In the genomic region with DNA sequence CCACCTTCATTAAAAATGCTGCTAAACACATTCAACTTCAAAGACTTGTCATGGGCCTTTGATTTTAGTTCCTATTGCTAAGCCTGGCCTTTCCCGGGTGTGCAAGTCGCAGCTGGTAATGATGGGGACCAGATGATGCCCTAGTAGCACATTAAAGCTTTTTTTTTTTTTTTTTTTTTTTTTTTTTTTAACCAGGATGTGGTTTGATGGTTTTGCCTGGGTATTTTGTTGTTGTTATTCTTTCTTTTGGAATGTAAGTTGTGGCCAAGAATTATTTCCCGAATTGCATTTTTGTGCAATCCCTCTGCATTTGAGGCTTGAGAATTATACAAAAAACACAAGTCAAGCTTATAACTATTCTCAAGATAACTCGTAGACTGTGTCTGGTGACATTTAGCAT, we compare ENCODE assay signal across 20 mouse cellular contexts.
DNase-seq lines count a peak whose midpoint lies in the region; TF ChIP-seq lines count a peak whose summit lies in the region.
"Had no signal": no experiment of that assay in that cellular context is flagged by ENCODE, and none has a peak within 500 bp of the region (broad histone marks: within the 10 kb centered on the region; RNA-seq: fewer than 3 reads in every experiment).

No protein-coding gene starts in this region.

- no peak overlapping the region for H3K4me3 ChIP-seq in CH12.LX (replicated peaks in 1 of 3; ENCODE audit: low read depth in 2 of 3, low read length in 2 of 3, poor library complexity in 1 of 3)
- H3K4me3 ChIP-seq in lung, adult 2 months (replicated peaks; ENCODE audit: extremely low read depth, low read depth, low read length), result no peak overlapping the region
- H3K4me3 ChIP-seq: forebrain, embryonic 12.5 days; heart, embryonic 13.5 days; hindbrain, embryonic 15.5 days; limb, embryonic 15.5 days had no signal

- WGBS in lung, adult 2 months, result 64% methylated on average over 4 of the region's 4 CpGs

- TF ChIP-seq CTCF in CH12.LX (conservative IDR thresholded peaks at IDR 0.05 in 1 of 2, IDR thresholded peaks at IDR 0.05 in 1 of 2; ENCODE audit: low read depth in 2 of 2, low read length in 2 of 2), result no peak
- TF ChIP-seq CTCF in lung, adult 2 months (IDR thresholded peaks at IDR 0.05; ENCODE audit: insufficient read depth, low read length), result no peak

- no peak overlapping the region for H3K27ac ChIP-seq in CH12.LX (ENCODE audit: insufficient read depth, low read depth)
- H3K27ac ChIP-seq: forebrain, embryonic 12.5 days; heart, embryonic 13.5 days; hindbrain, embryonic 15.5 days; limb, embryonic 15.5 days had no signal

- DNase-seq in kidney, adult 9 months, result peak; percentile 1
- DNase-seq in kidney, postnatal 36 days, result no peak
- DNase-seq in CH12.LX (ENCODE audit: extremely low read depth), result no peak
- peak; percentile 34 for DNase-seq in embryo, embryonic 11 days
- peak; percentile 16 for DNase-seq in hindlimb bud, embryonic 11.5 days (ENCODE audit: extremely low spot score, low read depth, low spot score)
- DNase-seq in lung, adult 2 months, result no peak
- DNase-seq in layer of hippocampus, postnatal 14 days (ENCODE audit: low spot score in 2 of 2), result no peak
- DNase-seq in thymus, postnatal 10 days (ENCODE audit: low spot score in 2 of 2), result no peak
- DNase-seq: adrenal gland, postnatal 25 days; cerebellum, adult 2 months; gastrocnemius, postnatal 14 days; heart, adult 18-20 months; kidney, postnatal 25 days; liver, postnatal 0 days; lung, postnatal 14 days; thymus, postnatal 36 days had no signal

- H3K9me3 ChIP-seq in CH12.LX (replicated peaks; ENCODE audit: low read length), result no peaks in the 10 kb centered on the region
- H3K9me3 ChIP-seq: hindbrain, embryonic 15.5 days; limb, embryonic 15.5 days had no signal

- H3K79me2 ChIP-seq in CH12.LX (replicated peaks; ENCODE audit: control insufficient read depth, extremely low read depth, insufficient read depth, poor library complexity, severe bottlenecking), result no peaks in the 10 kb centered on the region

- no peaks in the 10 kb centered on the region for H3K27me3 ChIP-seq in CH12.LX (replicated peaks)
- H3K27me3 ChIP-seq: forebrain, embryonic 12.5 days; heart, embryonic 13.5 days; hindbrain, embryonic 15.5 days; limb, embryonic 15.5 days had no signal

- in situ Hi-C loops in CH12.LX (cut with MboI; ENCODE audit: low pct_ligation_motif_present, low pct_unique_long_range_greater_than_20kb, low sequenced_read_pairs), result no loop called here

- TF ChIP-seq EP300 in CH12.LX (IDR thresholded peaks at IDR 0.05; ENCODE audit: low read length), result no peak

- no peak overlapping the region for H3K9ac ChIP-seq in CH12.LX (ENCODE audit: insufficient read depth, low read depth)
- H3K9ac ChIP-seq: forebrain, embryonic 12.5 days; heart, embryonic 13.5 days; hindbrain, embryonic 15.5 days; limb, embryonic 15.5 days; liver, postnatal 0 days had no signal

- dilution Hi-C loops in CH12.LX (cut with MboI; ENCODE audit: extremely low pct_ligation_motif_present, extremely low pct_unique_long_range_greater_than_20kb, low sequenced_read_pairs), result no loop called here

- no peaks in the 10 kb centered on the region for H3K36me3 ChIP-seq in CH12.LX (replicated peaks in 1 of 2; ENCODE audit: control insufficient read depth in 1 of 2, insufficient read depth in 1 of 2, low read length in 1 of 2)
- H3K36me3 ChIP-seq: forebrain, embryonic 12.5 days; heart, embryonic 13.5 days; hindbrain, embryonic 15.5 days; limb, embryonic 15.5 days had no signal

- no peaks in the 10 kb centered on the region for H3K4me1 ChIP-seq in CH12.LX (ENCODE audit: control insufficient read depth in 1 of 2, insufficient read depth in 2 of 2)
- H3K4me1 ChIP-seq in lung, adult 2 months (ENCODE audit: control insufficient read depth, insufficient read depth, low read length), result no peaks in the 10 kb centered on the region
- H3K4me1 ChIP-seq: heart, embryonic 13.5 days; hindbrain, embryonic 15.5 days; limb, embryonic 15.5 days had no signal

- H3K4me2 ChIP-seq in CH12.LX (ENCODE audit: insufficient read depth, low read depth, poor library complexity, severe bottlenecking), result no peak overlapping the region
- H3K4me2 ChIP-seq: forebrain, embryonic 12.5 days; heart, embryonic 13.5 days; hindbrain, embryonic 15.5 days; limb, embryonic 15.5 days had no signal

- TF ChIP-seq RAD21 in CH12.LX (IDR thresholded peaks at IDR 0.05; ENCODE audit: low read depth, low read length), result no peak

- no peak for TF ChIP-seq POLR2A in CH12.LX (IDR thresholded peaks at IDR 0.05; ENCODE audit: low read depth, low read length)
- no peak for TF ChIP-seq POLR2A in lung, adult 2 months (IDR thresholded peaks at IDR 0.05; ENCODE audit: borderline replicate concordance, extremely low read depth, low read depth, low read length)

TF ChIP-seq in CH12.LX, 34 proteins besides CTCF, POLR2A, EP300 and RAD21:
- TF ChIP-seq ZNF384 (IDR thresholded peaks at IDR 0.05; ENCODE audit: low read depth, low read length), result 0 out of 2 replicates have a peak, but pooled peaks have one; percentile 32
- no peak for TF ChIP-seq RCOR1 (conservative IDR thresholded peaks at IDR 0.05; ENCODE audit: low read depth, low read length)

Comparison
In these comparisons a context has a peak if more than half of its experiments do, and no peak if none do; other contexts are left out.
1. DNase-seq: peak in kidney, adult 9 months (single experiment), embryo, embryonic 11 days (single experiment) and hindlimb bud, embryonic 11.5 days (single experiment); none in kidney, postnatal 36 days (0 of 2), CH12.LX (single experiment), lung, adult 2 months (single experiment), layer of hippocampus, postnatal 14 days (0 of 2) and thymus, postnatal 10 days (0 of 2).